ENCODE assay signal across 33 mouse cellular contexts in the genomic region with DNA sequence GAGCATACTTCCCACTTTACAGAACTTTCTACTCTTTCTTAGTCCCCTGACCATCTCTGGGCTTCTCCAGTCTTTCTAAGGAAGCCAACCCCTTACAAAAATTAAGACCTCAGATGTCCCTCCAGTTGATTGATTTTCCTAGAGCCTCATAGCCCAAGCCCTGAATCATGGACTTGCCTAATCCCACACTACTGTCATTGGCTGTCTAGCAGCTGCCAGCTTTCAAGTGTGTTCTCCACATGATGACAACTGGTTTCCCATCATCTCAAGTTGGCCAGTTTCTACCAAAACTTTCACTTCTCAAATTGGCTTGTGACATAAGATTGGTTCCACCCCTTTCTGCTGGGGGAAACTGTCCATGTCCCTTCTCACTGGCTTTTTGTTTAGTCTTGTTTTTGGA. TPM values are rescaled to one million over a fixed set of nuclear protein-coding genes. Genes with fewer than 3 reads are reported as not detected.
A peak's percentile ranks its signal among the peaks of the same experiment; 100 is the strongest.
DNase-seq lines count a peak whose midpoint lies in the region; ATAC-seq and TF ChIP-seq lines count a peak whose summit lies in the region.
"Had no signal": no experiment of that assay in that cellular context is flagged by ENCODE, and none has a peak within 500 bp of the region (broad histone marks: within the 10 kb centered on the region; RNA-seq: fewer than 3 reads in every experiment).

No protein-coding gene starts in this region.

- no peak overlapping the region for H3K4me2 ChIP-seq in lung, postnatal 0 days (replicated peaks; ENCODE audit: low read depth, low read length)
- no peak overlapping the region for H3K4me2 ChIP-seq in intestine, postnatal 0 days (replicated peaks; ENCODE audit: low read depth)
- H3K4me2 ChIP-seq in midbrain, embryonic 15.5 days, result no peak overlapping the region
- H3K4me2 ChIP-seq: forebrain, embryonic 13.5 days; heart, embryonic 11.5 days; hindbrain, embryonic 12.5 days; hindbrain, embryonic 15.5 days had no signal

- no peak for TF ChIP-seq CTCF in lung, postnatal 0 days (IDR thresholded peaks at IDR 0.05)
- no peak for TF ChIP-seq CTCF in bone marrow macrophage, adult 2 months (IDR thresholded peaks at IDR 0.05; ENCODE audit: low read depth, low read length)
- TF ChIP-seq CTCF in intestine, postnatal 0 days (IDR thresholded peaks at IDR 0.05; ENCODE audit: low read depth), result no peak

- no peaks in the 10 kb centered on the region for H3K27me3 ChIP-seq in lung, postnatal 0 days (replicated peaks; ENCODE audit: insufficient read depth, low read length)
- no peaks in the 10 kb centered on the region for H3K27me3 ChIP-seq in intestine, postnatal 0 days (replicated peaks; ENCODE audit: control insufficient read depth, insufficient read depth, low read length)
- H3K27me3 ChIP-seq in midbrain, embryonic 15.5 days (replicated peaks), result no peaks in the 10 kb centered on the region
- H3K27me3 ChIP-seq: forebrain, embryonic 13.5 days; hindbrain, embryonic 12.5 days; hindbrain, embryonic 15.5 days; Patski had no signal

- no peak for TF ChIP-seq POLR2A in bone marrow macrophage, adult 2 months (IDR thresholded peaks at IDR 0.05; ENCODE audit: borderline replicate concordance, low read depth, low read length)

- no peaks in the 10 kb centered on the region for H3K4me1 ChIP-seq in lung, postnatal 0 days (ENCODE audit: insufficient read depth, low read depth, low read length)
- peaks cover 36% of the 10 kb centered on the region for H3K4me1 ChIP-seq in bone marrow macrophage, adult 2 months (ENCODE audit: control insufficient read depth, insufficient read depth, low read length)
- no peaks in the 10 kb centered on the region for H3K4me1 ChIP-seq in intestine, postnatal 0 days (replicated peaks; ENCODE audit: control insufficient read depth, insufficient read depth, low read length)
- no peaks in the 10 kb centered on the region for H3K4me1 ChIP-seq in midbrain, embryonic 15.5 days
- H3K4me1 ChIP-seq: forebrain, embryonic 10.5 days; forebrain, embryonic 13.5 days; hindbrain, embryonic 12.5 days; hindbrain, embryonic 15.5 days had no signal

- H3K9me3 ChIP-seq in lung, postnatal 0 days (ENCODE audit: low read length), result no peaks in the 10 kb centered on the region
- no peaks in the 10 kb centered on the region for H3K9me3 ChIP-seq in intestine, postnatal 0 days (ENCODE audit: control insufficient read depth)
- H3K9me3 ChIP-seq in midbrain, embryonic 15.5 days, result no peaks in the 10 kb centered on the region
- H3K9me3 ChIP-seq: forebrain, embryonic 10.5 days; forebrain, embryonic 13.5 days; G1E; hindbrain, embryonic 12.5 days; hindbrain, embryonic 15.5 days had no signal

- TF ChIP-seq EP300 in lung, postnatal 0 days (IDR thresholded peaks at IDR 0.05), result no peak

- H3K27ac ChIP-seq in lung, postnatal 0 days (ENCODE audit: low read length), result no peak overlapping the region
- peak overlapping the region; percentile 81 for H3K27ac ChIP-seq in bone marrow macrophage, adult 2 months (ENCODE audit: insufficient read depth, low read depth, low read length)
- peak overlapping the region; percentile 83 for H3K27ac ChIP-seq in macrophage
- no peak overlapping the region for H3K27ac ChIP-seq in intestine, postnatal 0 days (ENCODE audit: low read depth, low read length)
- no peak overlapping the region for H3K27ac ChIP-seq in midbrain, embryonic 15.5 days
- H3K27ac ChIP-seq: forebrain, embryonic 10.5 days; forebrain, embryonic 13.5 days; gastrocnemius, adult 2 months; hindbrain, embryonic 12.5 days; hindbrain, embryonic 15.5 days had no signal

- no peak for ATAC-seq in lung, postnatal 0 days
- ATAC-seq in monocyte, adult 5-6 weeks (replicated peaks; ENCODE audit: insufficient number of reproducible peaks, low FRiP score, low TSS enrichment, poor library complexity, severe bottlenecking), result 0 out of 2 replicates have a peak, but pooled peaks have one; percentile 31
- no peak for ATAC-seq in intestine, postnatal 0 days
- no peak for ATAC-seq in midbrain, embryonic 15.5 days (replicated peaks)
- ATAC-seq: forebrain, embryonic 13.5 days; forebrain, embryonic 16.5 days; Patski had no signal

- H3K36me3 ChIP-seq in lung, postnatal 0 days (ENCODE audit: insufficient read depth, low read length), result no peaks in the 10 kb centered on the region
- no peaks in the 10 kb centered on the region for H3K36me3 ChIP-seq in macrophage (ENCODE audit: inconsistent target)
- no peaks in the 10 kb centered on the region for H3K36me3 ChIP-seq in intestine, postnatal 0 days (ENCODE audit: control insufficient read depth, insufficient read depth)
- H3K36me3 ChIP-seq in midbrain, embryonic 15.5 days (replicated peaks), result no peaks in the 10 kb centered on the region
- H3K36me3 ChIP-seq: forebrain, embryonic 10.5 days; G1E; hindbrain, embryonic 12.5 days; hindbrain, embryonic 15.5 days had no signal

- H3K4me3 ChIP-seq in lung, postnatal 0 days (ENCODE audit: low read depth, low read length), result no peak overlapping the region
- H3K4me3 ChIP-seq in bone marrow macrophage, adult 2 months (ENCODE audit: insufficient read depth, low read length), result no peak overlapping the region
- no peak overlapping the region for H3K4me3 ChIP-seq in macrophage (ENCODE audit: inconsistent target)
- no peak overlapping the region for H3K4me3 ChIP-seq in intestine, postnatal 0 days (ENCODE audit: low read depth, low read length)
- no peak overlapping the region for H3K4me3 ChIP-seq in midbrain, embryonic 15.5 days
- H3K4me3 ChIP-seq: forebrain, embryonic 10.5 days; forebrain, embryonic 13.5 days; gastrocnemius, adult 2 months; hindbrain, embryonic 12.5 days; hindbrain, embryonic 15.5 days had no signal

- H3K79me2 ChIP-seq in macrophage (ENCODE audit: inconsistent target), result no peaks in the 10 kb centered on the region

- peak; percentile 19 for DNase-seq in lung, postnatal 36 days
- no peak for DNase-seq in lung, postnatal 0 days (ENCODE audit: low spot score)
- DNase-seq in cerebellum, adult 8-10 months, result no peak
- DNase-seq: adrenal gland, postnatal 10 days; adrenal gland, postnatal 36 days; cerebellum, adult 11 months; cerebellum, adult 2 months; cerebellum, postnatal 10 days; cerebellum, postnatal 36 days; gastrocnemius, adult 2 months; gastrocnemius, postnatal 14 days had no signal

- no peak overlapping the region for H3K9ac ChIP-seq in lung, postnatal 0 days (replicated peaks; ENCODE audit: low read depth)
- H3K9ac ChIP-seq in intestine, postnatal 0 days (ENCODE audit: low read depth, low read length), result no peak overlapping the region
- no peak overlapping the region for H3K9ac ChIP-seq in midbrain, embryonic 15.5 days
- H3K9ac ChIP-seq: forebrain, embryonic 13.5 days; hindbrain, embryonic 12.5 days; hindbrain, embryonic 15.5 days had no signal

RNA-seq across cellular contexts. Expression of a gene that starts 7.1 kb away (rescaled TPM):
- not detected in 2 replicates for polyA plus RNA-seq in lung, postnatal 0 days (2015; fragmentation: Nextera tagmentation; extraction: Ambion mirVana)
- not detected in 2 replicates for polyA plus RNA-seq in bone marrow macrophage, adult 2 months (2012; ENCODE audit: insufficient read depth, insufficient read length, missing spikeins)
- total RNA-seq in macrophage (2018; cell fraction: chromatin; rRNA removed), result not detected
- total RNA-seq in macrophage (2018; cell fraction: cytosol; rRNA removed), result under 1 TPM in 2 of 26 experiments, not detected in 24; 0.10 to 0.13 TPM
- not detected for total RNA-seq in macrophage (2018; cell fraction: nucleus; rRNA removed)
- polyA plus RNA-seq in macrophage (2018), result not detected in 3 replicates
- total RNA-seq in monocyte, adult 5-6 weeks (2017), result not detected in 3 replicates
- not detected in 2 replicates for polyA plus RNA-seq in intestine, postnatal 0 days (2015; fragmentation: Nextera tagmentation; extraction: Ambion mirVana)
- polyA plus RNA-seq in midbrain, embryonic 15.5 days (2015; fragmentation: Nextera tagmentation; extraction: Ambion mirVana), result not detected in 2 replicates
- total RNA-seq: adrenal gland, adult 18-20 months; adrenal gland, postnatal 10 days; adrenal gland, postnatal 36 days; G1E; hematopoietic stem cell, adult 5-6 weeks had no signal
- polyA plus RNA-seq: cerebellum, adult 2 months; forebrain, embryonic 10.5 days; forebrain, embryonic 13.5 days; forebrain, embryonic 16.5 days; G1E; heart, embryonic 11.5 days; heart, embryonic 14.5 days; heart, postnatal 0 days; hindbrain, embryonic 12.5 days; hindbrain, embryonic 15.5 days; Patski had no signal

RNA-seq across cellular contexts. Expression of a gene that starts 9.2 kb away (rescaled TPM):
- polyA plus RNA-seq in lung, postnatal 0 days (2015; fragmentation: Nextera tagmentation; extraction: Ambion mirVana), result not detected in 2 replicates
- 1.4 and 2.8 TPM in 2 replicates for polyA plus RNA-seq in bone marrow macrophage, adult 2 months (2012; ENCODE audit: insufficient read depth, insufficient read length, missing spikeins)
- total RNA-seq in macrophage (2018; cell fraction: chromatin; rRNA removed), result not detected
- 10 to 100 TPM in 14 of 26 experiments, 1 to 10 TPM in 12; 1.7 to 41.4 (median 11.8) TPM for total RNA-seq in macrophage (2018; cell fraction: cytosol; rRNA removed)
- 10 to 100 TPM in 5 of 26 experiments, 1 to 10 TPM in 20, not detected in 1; 1.3 to 17.5 (median 6.0) TPM for total RNA-seq in macrophage (2018; cell fraction: nucleus; rRNA removed)
- polyA plus RNA-seq in macrophage (2018), result 8.0 to 74.1 TPM (median 17.4 TPM) in 3 replicates
- total RNA-seq in monocyte, adult 5-6 weeks (2017), result not detected in 3 replicates
- not detected in 2 replicates for polyA plus RNA-seq in intestine, postnatal 0 days (2015; fragmentation: Nextera tagmentation; extraction: Ambion mirVana)
- polyA plus RNA-seq in midbrain, embryonic 15.5 days (2015; fragmentation: Nextera tagmentation; extraction: Ambion mirVana), result not detected in 2 replicates
- total RNA-seq: adrenal gland, adult 18-20 months; adrenal gland, postnatal 10 days; adrenal gland, postnatal 36 days; G1E; gastrocnemius, adult 2 months; gastrocnemius, postnatal 14 days; gastrocnemius, postnatal 4 days; heart, adult 8-10 months; heart, postnatal 25 days; hematopoietic stem cell, adult 5-6 weeks had no signal
- polyA plus RNA-seq: cerebellum, adult 2 months; embryonic facial prominence, embryonic 11.5 days; embryonic facial prominence, embryonic 14.5 days; forebrain, embryonic 10.5 days; forebrain, embryonic 13.5 days; forebrain, embryonic 16.5 days; G1E; heart, embryonic 11.5 days; heart, embryonic 14.5 days; heart, postnatal 0 days; hindbrain, embryonic 12.5 days; hindbrain, embryonic 15.5 days; Patski had no signal

RNA-seq across cellular contexts. Expression of a gene that starts 29.0 kb away (rescaled TPM):
- not detected in 2 replicates for polyA plus RNA-seq in lung, postnatal 0 days (2015; fragmentation: Nextera tagmentation; extraction: Ambion mirVana)
- polyA plus RNA-seq in bone marrow macrophage, adult 2 months (2012; ENCODE audit: insufficient read depth, insufficient read length, missing spikeins), result not detected in 2 replicates
- not detected for total RNA-seq in macrophage (2018; cell fraction: chromatin; rRNA removed)
- total RNA-seq in macrophage (2018; cell fraction: cytosol; rRNA removed), result under 1 TPM in 6 of 26 experiments, not detected in 20; 0.14 to 0.42 (median 0.25) TPM
- under 1 TPM in 1 of 26 experiments, not detected in 25; 0.75 TPM for total RNA-seq in macrophage (2018; cell fraction: nucleus; rRNA removed)
- polyA plus RNA-seq in macrophage (2018), result 0.40 TPM in 1 of 3 replicates, not detected in the others
- total RNA-seq in monocyte, adult 5-6 weeks (2017), result not detected in 3 replicates
- polyA plus RNA-seq in intestine, postnatal 0 days (2015; fragmentation: Nextera tagmentation; extraction: Ambion mirVana), result not detected in 2 replicates
- polyA plus RNA-seq in midbrain, embryonic 15.5 days (2015; fragmentation: Nextera tagmentation; extraction: Ambion mirVana), result not detected in 2 replicates
- total RNA-seq: adrenal gland, adult 18-20 months; adrenal gland, postnatal 10 days; adrenal gland, postnatal 36 days; G1E; gastrocnemius, adult 2 months; gastrocnemius, postnatal 14 days; gastrocnemius, postnatal 4 days; heart, adult 8-10 months; heart, postnatal 25 days; hematopoietic stem cell, adult 5-6 weeks had no signal
- polyA plus RNA-seq: embryonic facial prominence, embryonic 11.5 days; embryonic facial prominence, embryonic 14.5 days; forebrain, embryonic 10.5 days; forebrain, embryonic 13.5 days; forebrain, embryonic 16.5 days; G1E; heart, embryonic 11.5 days; heart, embryonic 14.5 days; heart, postnatal 0 days; hindbrain, embryonic 12.5 days; hindbrain, embryonic 15.5 days; Patski had no signal

RNA-seq across cellular contexts. Expression of a gene that starts 38.3 kb away (rescaled TPM):
- not detected in 2 replicates for polyA plus RNA-seq in lung, postnatal 0 days (2015; fragmentation: Nextera tagmentation; extraction: Ambion mirVana)
- not detected in 2 replicates for polyA plus RNA-seq in bone marrow macrophage, adult 2 months (2012; ENCODE audit: insufficient read depth, insufficient read length, missing spikeins)
- not detected for total RNA-seq in macrophage (2018; cell fraction: chromatin; rRNA removed)
- 1 to 10 TPM in 17 of 26 experiments, under 1 TPM in 9; 0.33 to 4.6 (median 1.6) TPM for total RNA-seq in macrophage (2018; cell fraction: cytosol; rRNA removed)
- 1 to 10 TPM in 11 of 26 experiments, under 1 TPM in 6, not detected in 9; 0.67 to 3.1 (median 1.2) TPM for total RNA-seq in macrophage (2018; cell fraction: nucleus; rRNA removed)
- polyA plus RNA-seq in macrophage (2018), result 0.91 to 5.8 TPM (median 2.6 TPM) in 3 replicates
- not detected in 3 replicates for total RNA-seq in monocyte, adult 5-6 weeks (2017)
- polyA plus RNA-seq in intestine, postnatal 0 days (2015; fragmentation: Nextera tagmentation; extraction: Ambion mirVana), result not detected in 2 replicates
- not detected in 2 replicates for polyA plus RNA-seq in midbrain, embryonic 15.5 days (2015; fragmentation: Nextera tagmentation; extraction: Ambion mirVana)
- total RNA-seq: adrenal gland, adult 18-20 months; adrenal gland, postnatal 10 days; adrenal gland, postnatal 36 days; G1E; gastrocnemius, adult 2 months; gastrocnemius, postnatal 14 days; gastrocnemius, postnatal 4 days; heart, adult 8-10 months; heart, postnatal 25 days; hematopoietic stem cell, adult 5-6 weeks had no signal
- polyA plus RNA-seq: cerebellum, adult 2 months; embryonic facial prominence, embryonic 11.5 days; embryonic facial prominence, embryonic 14.5 days; forebrain, embryonic 10.5 days; forebrain, embryonic 13.5 days; forebrain, embryonic 16.5 days; G1E; heart, embryonic 11.5 days; heart, embryonic 14.5 days; heart, postnatal 0 days; hindbrain, embryonic 12.5 days; hindbrain, embryonic 15.5 days; Patski had no signal

RNA-seq across cellular contexts. Expression of a gene that starts 47.2 kb away (rescaled TPM):
- not detected in 2 replicates for polyA plus RNA-seq in lung, postnatal 0 days (2015; fragmentation: Nextera tagmentation; extraction: Ambion mirVana)
- not detected in 2 replicates for polyA plus RNA-seq in bone marrow macrophage, adult 2 months (2012; ENCODE audit: insufficient read depth, insufficient read length, missing spikeins)
- not detected for total RNA-seq in macrophage (2018; cell fraction: chromatin; rRNA removed)
- 1 to 10 TPM in 5 of 26 experiments, under 1 TPM in 18, not detected in 3; 0.17 to 1.2 (median 0.42) TPM for total RNA-seq in macrophage (2018; cell fraction: cytosol; rRNA removed)
- not detected for total RNA-seq in macrophage (2018; cell fraction: nucleus; rRNA removed)
- 0.66 to 0.87 TPM in 2 of 3 replicates, not detected in the other for polyA plus RNA-seq in macrophage (2018)
- total RNA-seq in monocyte, adult 5-6 weeks (2017), result 2.3 TPM in 1 of 3 replicates, not detected in the others
- not detected in 2 replicates for polyA plus RNA-seq in intestine, postnatal 0 days (2015; fragmentation: Nextera tagmentation; extraction: Ambion mirVana)
- not detected in 2 replicates for polyA plus RNA-seq in midbrain, embryonic 15.5 days (2015; fragmentation: Nextera tagmentation; extraction: Ambion mirVana)
- total RNA-seq: adrenal gland, adult 18-20 months; adrenal gland, postnatal 36 days; gastrocnemius, adult 2 months; gastrocnemius, postnatal 14 days; gastrocnemius, postnatal 4 days; heart, adult 8-10 months; heart, postnatal 25 days; hematopoietic stem cell, adult 5-6 weeks had no signal
- polyA plus RNA-seq: embryonic facial prominence, embryonic 11.5 days; embryonic facial prominence, embryonic 14.5 days; forebrain, embryonic 10.5 days; forebrain, embryonic 13.5 days; forebrain, embryonic 16.5 days; G1E; heart, embryonic 11.5 days; heart, embryonic 14.5 days; heart, postnatal 0 days; hindbrain, embryonic 12.5 days; hindbrain, embryonic 15.5 days; Patski had no signal

Comparison
In these comparisons a context has a peak if more than half of its experiments do, and no peak if none do; other contexts are left out.
1. H3K27ac ChIP-seq: peak in bone marrow macrophage, adult 2 months (single experiment) and macrophage (single experiment); none in lung, postnatal 0 days (single experiment), intestine, postnatal 0 days (single experiment) and midbrain, embryonic 15.5 days (single experiment).